Mouse (Mus musculus) regulatory T cell (primary cell): ENCODE results near the gene Olfr1198.

Experiments used
- in situ Hi-C: fragments of 300-600 bp; cut with MboI, MseI; formaldehyde crosslinking; loops from one replicate; pipeline ENCODE4 v1.15.1; 2025; ENCODE audit warnings: high pct_unique_total_duplicates

The Olfr1198 gene

GRCm38 (mm10) chr2:88751270-88751669 lies at the start of gene Olfr1198:
Gene Olfr1198, minus strand, starts transcription at chr2:88751370.
- in situ Hi-C loops = no loop called here

GRCm38 (mm10) chr2:88792736-88793135 lies 41.6 kb upstream of the Olfr1198 start, which contains the start of gene Olfr1201:
Gene Olfr1201, plus strand, starts transcription at chr2:88793036.
- in situ Hi-C loops = no loop called here

GRCm38 (mm10) chr2:88770388-88770787 lies 19.2 kb upstream of the Olfr1198 start, which contains the start of gene Olfr1200:
Gene Olfr1200, minus strand, starts transcription at chr2:88770488.
- in situ Hi-C loops = no loop called here

- in situ Hi-C loops = no loop called here
Observed at GRCm38 (mm10) chr2:88760369-88760768, 9.2 kb upstream of the Olfr1198 start, which contains the start of gene Olfr1199. Gene Olfr1199, minus strand, starts transcription at chr2:88760469.

GRCm38 (mm10) chr2:88743379-88743778 lies 7.8 kb downstream of the Olfr1198 start:
- in situ Hi-C loops = no loop called here

- in situ Hi-C loops = no loop called here
Observed at GRCm38 (mm10) chr2:88732266-88732665, 18.9 kb downstream of the Olfr1198 start, which contains the start of gene Olfr1197. Gene Olfr1197, minus strand, starts transcription at chr2:88732366.

- in situ Hi-C loops = no loop called here
Observed at GRCm38 (mm10) chr2:88704497-88704896, 46.7 kb downstream of the Olfr1198 start, which contains the start of gene Olfr1196. Gene Olfr1196, minus strand, starts transcription at chr2:88704597.
